Mouse (Mus musculus) liver, postnatal 0 days (tissue): ENCODE data around the gene Anxa5.

Experiments
- CTCF ChIP-seq: sonication (generic); IDR thresholded peaks from 2 replicates; pipeline ENCODE4 v1.5.1; 2016; ENCODE audit warnings: antibody characterized with exemption, low read depth
- EP300 ChIP-seq: IDR thresholded peaks from 2 replicates; pipeline ENCODE4 v1.6.1; 2016; ENCODE audit warnings: antibody characterized with exemption, low read depth, mild to moderate bottlenecking

DNA sequence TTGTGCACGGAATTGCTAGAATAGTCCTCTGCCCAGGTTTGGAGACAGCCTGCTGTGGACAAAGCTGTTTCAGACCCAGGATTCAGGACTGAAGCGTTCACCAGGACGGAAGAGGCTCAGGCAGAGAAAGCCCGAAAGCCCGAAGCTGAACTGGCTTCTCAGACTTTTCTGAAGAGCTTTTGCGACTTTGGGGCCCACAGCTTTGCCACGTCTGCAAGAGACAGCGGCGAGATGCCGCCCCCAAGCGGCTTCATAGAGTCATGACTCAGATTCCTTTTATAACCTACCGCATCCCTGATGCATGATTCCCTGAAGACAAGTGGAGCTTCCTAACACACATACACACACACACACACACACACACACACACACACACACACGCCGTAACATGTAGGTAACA is 21.1 kb upstream of the Anxa5 start:
- peak; percentile 75 for TF ChIP-seq CTCF
- TF ChIP-seq EP300 = no peak
